Mouse (Mus musculus) bone marrow, adult 2 months (tissue): Measurements from ENCODE around the gene Hnrnph3. TPM values are rescaled to one million over a fixed set of nuclear protein-coding genes. Genes with fewer than 3 reads are reported as not detected.

Experiments
- H3K27ac ChIP-seq: fragments of 200-500 bp; 2 replicates; pipeline ENCODE4 v1.5.1; 2012; ENCODE audit warnings: low read depth, mild to moderate bottlenecking, control low read depth, inconsistent platforms, low read length; ENCODE audit not compliant: control insufficient read depth, poor library complexity, insufficient read depth
- H3K4me1 ChIP-seq: fragments of 200-500 bp; 2 replicates; pipeline ENCODE4 v1.6.1; 2011; ENCODE audit warnings: low read length; ENCODE audit not compliant: control insufficient read depth, insufficient read depth
- H3K4me3 ChIP-seq: fragments of 200-500 bp; replicated peaks from 2 replicates; pipeline ENCODE3; 2011; ENCODE audit warnings: mild to moderate bottlenecking, low read depth, low read length, control low read depth; ENCODE audit not compliant: control insufficient read depth
- CTCF ChIP-seq: fragments of 200-500 bp; IDR thresholded peaks from 2 replicates; pipeline ENCODE4 v1.5.1; 2011; ENCODE audit warnings: low read length, control low read depth; ENCODE audit not compliant: control insufficient read depth, insufficient read depth
- POLR2A ChIP-seq: fragments of 200-500 bp; IDR thresholded peaks from 2 replicates; pipeline ENCODE4 v1.6.1; 2011; ENCODE audit warnings: low read depth, mild to moderate bottlenecking, control low read depth, low read length, borderline replicate concordance; ENCODE audit not compliant: control insufficient read depth
- WGBS: fragments of 180-500 bp; shearing (Covaris S2); methylation state at CpG from one replicate; pipeline ENCODE4 v1.1.7; 2018; 5-methylcytosine and 5-hydroxymethylcytosine counted together
- polyA plus RNA-seq: library from polyadenylated mRNA; stranded (reverse); fragments of >200 nt; gene quantifications from 2 replicates; pipeline ENCODE4 v1.2.4, GENCODE M21; 2011; ENCODE audit warnings: low replicate concordance; ENCODE audit not compliant: missing spikeins, insufficient read depth, insufficient read length

Gene Hnrnph3
- polyA plus RNA-seq, 1 experiment, result 89.4 TPM

GRCm38 (mm10) chr10:62990636-62991035 lies 33.4 kb downstream of the Hnrnph3 start:
- Histone ChIP-seq H3K27ac (no peak overlapping the region), H3K4me3 (no peak overlapping the region), H3K4me1 (no peaks in the 10 kb centered on the region)
- TF ChIP-seq POLR2A (no peak), CTCF (no peak)
- WGBS, result 94% methylated on average over 15 of the region's 15 CpGs

GRCm38 (mm10) chr10:62987341-62987740 lies 36.7 kb downstream of the Hnrnph3 start:
- H3K27ac ChIP-seq, result no peak overlapping the region
- TF ChIP-seq POLR2A, result no peak
- TF ChIP-seq CTCF, result peak; percentile 47
- no peaks in the 10 kb centered on the region for H3K4me1 ChIP-seq
- WGBS, result 30% methylated on average over 3 of the region's 3 CpGs
- H3K4me3 ChIP-seq, result no peak overlapping the region

- H3K4me3 ChIP-seq, result no peak overlapping the region
These were observed 39.5 kb downstream of the Hnrnph3 start for GRCm38 (mm10) chr10:62984495-62984894.

GRCm38 (mm10) chr10:62984072-62984471 lies 39.9 kb downstream of the Hnrnph3 start:
- Histone ChIP-seq H3K27ac (no peak overlapping the region), H3K4me1 (no peaks in the 10 kb centered on the region; the same call in 1 of the 2 replicates), H3K4me3 (no peak overlapping the region)
- TF ChIP-seq POLR2A (no peak), CTCF (no peak)
- WGBS, result 56% methylated on average over 11 of the region's 11 CpGs

More at GRCm38 (mm10) chr10:62984495-62984894, 39.5 kb downstream of the Hnrnph3 start:
- 71% methylated on average over 6 of the region's 6 CpGs for WGBS
- Histone ChIP-seq H3K27ac (no peak overlapping the region), H3K4me1 (no peaks in the 10 kb centered on the region; the same call in 1 of the 2 replicates)
- no peak for TF ChIP-seq CTCF
- no peak for TF ChIP-seq POLR2A

- Histone ChIP-seq H3K27ac (peak within 1 kb of the TSS; percentile 36; the same call in 1 of the 2 replicates), H3K4me1 (no peaks in the 10 kb centered on the region; the same call in 1 of the 2 replicates), H3K4me3 (peak within 1 kb of the TSS; percentile 86)
- TF ChIP-seq POLR2A (0 out of 2 replicates have a peak, but pooled peaks have one; percentile 6), CTCF (peak; percentile 71)
- under 1% methylated on average over 76 of the region's 77 CpGs for WGBS
These were observed 43.7 kb downstream of the Hnrnph3 start, which contains the start of gene Rufy2 for GRCm38 (mm10) chr10:62980039-62980954. Gene Rufy2, plus strand, starts transcription at chr10:62980223.

- no peaks in the 10 kb centered on the region; the same call in 1 of the 2 replicates for H3K4me1 ChIP-seq
- TF ChIP-seq POLR2A, result no peak
- no peak for TF ChIP-seq CTCF
- 17% methylated on average over 10 of the region's 10 CpGs for WGBS
- H3K4me3 ChIP-seq, result peak overlapping the region; percentile 54
- no peak overlapping the region for H3K27ac ChIP-seq
These were observed 44.4 kb downstream of the Hnrnph3 start for GRCm38 (mm10) chr10:62979667-62980038.

GRCm38 (mm10) chr10:62971821-62972220 lies 52.2 kb downstream of the Hnrnph3 start:
- Histone ChIP-seq H3K4me3 (no peak overlapping the region), H3K4me1 (no peaks in the 10 kb centered on the region), H3K27ac (no peak overlapping the region)
- 72% methylated on average over 16 of the region's 16 CpGs for WGBS
- TF ChIP-seq CTCF, result peak; percentile 12; the same call in 1 of the 2 replicates
- no peak for TF ChIP-seq POLR2A

GRCm38 (mm10) chr10:62966291-62966690 lies 57.7 kb downstream of the Hnrnph3 start:
- H3K4me3 ChIP-seq, result no peak overlapping the region
- 95% methylated on average over 15 of the region's 15 CpGs for WGBS
- H3K4me1 ChIP-seq, result no peaks in the 10 kb centered on the region
- no peak for TF ChIP-seq CTCF
- no peak for TF ChIP-seq POLR2A
- no peak overlapping the region for H3K27ac ChIP-seq
